Mouse (Mus musculus): ENCODE measurements around the gene Cdk19. TPM values are rescaled to one million over a fixed set of nuclear protein-coding genes. Genes with fewer than 3 reads are reported as not detected.
A peak's percentile ranks its signal among the peaks of the same experiment; 100 is the strongest.
"Not testable (repeated sequence)": the region's sequence is repeated elsewhere in the genome, so short reads cannot be mapped to it uniquely, and the experiment has no call there.

The Cdk19 gene
- 6.6 and 6.8 TPM in 2 replicates for polyA plus RNA-seq (2012; rRNA removed)

DNA sequence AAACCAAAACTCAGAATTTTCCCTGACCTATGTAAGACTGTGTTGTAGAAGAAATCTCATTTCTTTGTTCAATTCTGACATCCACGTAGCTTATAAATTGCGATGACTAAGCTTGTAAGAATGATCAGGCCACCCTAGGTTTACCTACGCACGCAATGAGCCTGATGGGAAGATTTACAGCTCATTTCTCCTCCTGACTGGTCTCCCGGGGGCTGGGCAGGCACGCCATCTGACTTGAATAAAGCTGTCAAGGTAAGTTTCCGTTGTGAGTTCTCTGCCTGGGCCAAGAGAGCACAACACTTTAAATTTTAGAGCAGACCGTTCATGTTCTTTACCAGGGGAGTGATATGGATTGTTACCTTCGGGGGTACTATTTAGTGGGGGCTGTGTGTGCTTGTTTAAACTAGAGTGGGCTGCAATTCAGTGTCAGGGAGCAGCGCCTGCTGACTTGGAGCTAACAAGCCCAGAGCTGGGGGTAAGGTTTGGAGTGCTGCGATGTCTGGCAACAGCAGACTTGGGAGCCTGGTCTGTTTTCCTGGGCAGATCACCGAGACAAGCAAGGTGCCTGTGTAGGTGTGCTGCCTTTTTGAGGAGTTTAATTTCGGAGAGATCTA, at the start of gene Cdk19:
Gene Cdk19 (plus strand): TSS at position 214 of the 614 bp plus-strand sequence.
- Histone ChIP-seq H3K4me3 (ENCODE audit: insufficient read depth, low read depth, low read length) (no peak within 1 kb of the TSS), H3K4me1 (ENCODE audit: control insufficient read depth, insufficient read depth, low read length) (no peaks in the 10 kb centered on the region), H3K27me3 (replicated peaks; ENCODE audit: control insufficient read depth, insufficient read depth, low read length) (no peaks in the 10 kb centered on the region), H3K27ac (ENCODE audit: insufficient read depth, low read depth, low read length) (no peak within 1 kb of the TSS), H3K36me3 (ENCODE audit: control insufficient read depth, insufficient read depth, low read length) (no peaks in the 10 kb centered on the region)
- WGBS = 34% methylated on average over 13 of the region's 13 CpGs
- TF ChIP-seq CTCF (conservative IDR thresholded peaks at IDR 0.05; ENCODE audit: insufficient read depth, insufficient read length, low read depth, low read length) = no peak
- no peak for TF ChIP-seq POLR2A (IDR thresholded peaks at IDR 0.05; ENCODE audit: low read depth, low read length)
- DNase-seq = no peak

DNA sequence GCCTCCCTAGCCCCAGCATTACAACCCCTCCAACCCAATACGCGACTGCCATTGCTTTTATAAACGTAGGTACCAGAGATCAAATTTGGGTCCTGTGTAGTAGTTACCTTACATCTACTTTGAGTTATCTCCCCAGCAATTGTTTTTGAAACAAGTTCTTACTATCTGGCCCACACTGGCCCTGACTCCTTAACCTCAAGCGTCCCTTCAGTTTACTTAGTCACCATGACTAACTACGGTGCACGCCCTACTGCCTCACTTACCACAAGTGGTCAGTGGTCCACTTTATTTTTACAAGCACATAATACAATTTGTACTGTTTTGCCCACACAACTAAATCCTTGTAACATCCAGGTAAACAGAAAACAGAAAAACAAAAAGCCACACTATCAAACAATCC, 46.7 kb upstream of the Cdk19 start:
- Histone ChIP-seq H3K36me3 (ENCODE audit: control insufficient read depth, insufficient read depth, low read length) (peaks cover 2% of the 10 kb centered on the region; the same call in 1 of the 2 replicates), H3K27ac (ENCODE audit: insufficient read depth, low read depth, low read length) (no peak overlapping the region), H3K4me3 (ENCODE audit: insufficient read depth, low read depth, low read length) (no peak overlapping the region), H3K27me3 (replicated peaks; ENCODE audit: control insufficient read depth, insufficient read depth, low read length) (no peaks in the 10 kb centered on the region), H3K4me1 (ENCODE audit: control insufficient read depth, insufficient read depth, low read length) (peaks cover 4% of the 10 kb centered on the region; the same call in 1 of the 2 replicates)
- TF ChIP-seq POLR2A (IDR thresholded peaks at IDR 0.05; ENCODE audit: low read depth, low read length) (no peak), CTCF (conservative IDR thresholded peaks at IDR 0.05; ENCODE audit: insufficient read depth, insufficient read length, low read depth, low read length) (no peak)
- 82% methylated on average over 6 of the region's 6 CpGs for WGBS
- no peak for DNase-seq

DNA sequence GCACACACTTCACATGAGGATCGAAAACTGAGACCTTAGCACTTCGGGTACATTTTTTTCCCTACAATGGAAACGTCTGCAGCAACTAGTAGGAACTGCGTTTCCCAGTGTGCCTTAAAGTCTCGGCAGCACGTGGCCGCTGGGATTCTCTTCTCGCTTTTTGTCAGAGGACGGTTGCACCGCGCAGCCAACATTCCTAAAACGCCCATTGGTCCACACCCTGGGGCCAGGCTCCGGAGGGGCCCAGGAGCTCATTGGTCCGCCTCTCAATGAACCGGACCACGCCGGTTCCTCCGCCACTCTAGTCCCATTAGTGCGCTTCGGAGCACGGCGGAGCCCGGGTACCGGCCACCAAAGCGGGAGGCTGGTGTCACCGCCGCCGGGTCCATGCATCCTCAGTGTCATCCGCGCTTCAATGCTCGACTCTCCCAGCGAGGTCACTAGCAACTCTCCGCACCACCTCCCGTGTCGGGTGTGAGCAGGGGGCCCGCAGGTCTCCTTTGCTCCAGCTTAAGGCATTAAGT, 38.7 kb upstream of the Cdk19 start:
- under 1% methylated on average over 36 of the region's 36 CpGs for WGBS
- no peaks in the 10 kb centered on the region for H3K27me3 ChIP-seq (replicated peaks; ENCODE audit: control insufficient read depth, insufficient read depth, low read length)
- peak; percentile 92 for DNase-seq
- H3K4me1 ChIP-seq (ENCODE audit: control insufficient read depth, insufficient read depth, low read length) = peaks cover 4% of the 10 kb centered on the region
- H3K27ac ChIP-seq (ENCODE audit: insufficient read depth, low read depth, low read length) = peak overlapping the region; percentile 22; the same call in 1 of the 2 replicates
- H3K4me3 ChIP-seq (ENCODE audit: insufficient read depth, low read depth, low read length) = peak overlapping the region; percentile 89
- peak; percentile 15 for TF ChIP-seq POLR2A (IDR thresholded peaks at IDR 0.05; ENCODE audit: low read depth, low read length)
- no peak for TF ChIP-seq CTCF (conservative IDR thresholded peaks at IDR 0.05; ENCODE audit: insufficient read depth, insufficient read length, low read depth, low read length)
- no peaks in the 10 kb centered on the region for H3K36me3 ChIP-seq (ENCODE audit: control insufficient read depth, insufficient read depth, low read length)

- WGBS = under 1% methylated on average over 85 of the region's 91 CpGs
- peak; percentile 52 for DNase-seq
- H3K27ac ChIP-seq (ENCODE audit: insufficient read depth, low read depth, low read length) = peak overlapping the region; percentile 22; the same call in 1 of the 2 replicates
Observed at GRCm38 (mm10) chr10:40301181-40302075, 37.9 kb upstream of the Cdk19 start.

DNA sequence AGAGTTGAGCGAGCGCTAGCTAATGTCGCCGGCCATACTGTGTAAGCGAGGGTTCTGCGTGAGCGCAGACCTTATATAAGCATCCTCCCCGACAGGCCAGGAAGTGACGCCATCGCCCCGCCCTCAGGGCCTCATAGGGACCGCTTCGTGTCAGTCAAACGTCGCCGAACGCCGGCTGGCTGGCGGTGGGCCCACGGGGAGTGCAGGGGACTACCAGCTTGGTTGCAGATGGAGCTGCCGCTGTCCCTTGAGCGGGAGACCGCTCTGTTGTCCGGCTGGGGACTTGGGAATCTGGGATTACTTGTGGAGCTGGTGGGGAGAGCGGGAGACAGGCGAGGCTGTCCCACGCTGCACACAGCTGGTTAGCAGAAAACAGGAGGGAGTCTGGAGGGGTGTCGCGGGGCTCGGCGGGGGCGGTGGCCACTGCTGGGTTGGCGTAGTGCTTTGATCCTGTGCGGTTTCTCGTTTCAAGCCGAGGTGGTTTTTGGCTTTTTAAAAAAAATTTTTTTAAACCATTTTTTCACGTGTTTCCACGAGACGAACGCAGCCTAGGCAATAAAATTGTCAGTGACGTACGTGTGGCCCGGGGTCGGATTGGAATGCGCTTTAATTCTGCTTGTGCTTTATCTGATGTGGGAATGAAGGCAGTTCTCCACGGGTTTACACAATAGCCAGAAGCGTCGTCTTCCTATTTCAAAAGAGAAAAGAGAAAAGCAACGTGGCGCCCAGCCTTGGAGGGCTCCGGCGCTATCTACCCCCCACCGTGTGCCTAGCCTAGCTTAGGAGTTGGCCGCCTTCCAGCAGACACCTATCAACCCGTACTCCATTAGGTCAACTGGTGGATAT, 37.0 kb upstream of the Cdk19 start, which contains the start of gene Amd1:
Gene Amd1 (minus strand): TSS at position 47 of the 846 bp plus-strand sequence.
- Histone ChIP-seq H3K4me1 (ENCODE audit: control insufficient read depth, insufficient read depth, low read length) (no peaks in the 10 kb centered on the region; the same call in 1 of the 2 replicates), H3K36me3 (ENCODE audit: control insufficient read depth, insufficient read depth, low read length) (no peaks in the 10 kb centered on the region), H3K27ac (ENCODE audit: insufficient read depth, low read depth, low read length) (peak within 1 kb of the TSS; percentile 71; the same call in 1 of the 2 replicates), H3K4me3 (ENCODE audit: insufficient read depth, low read depth, low read length) (peak within 1 kb of the TSS; percentile 96), H3K27me3 (replicated peaks; ENCODE audit: control insufficient read depth, insufficient read depth, low read length) (no peaks in the 10 kb centered on the region)
- peak; percentile 100 for DNase-seq
- TF ChIP-seq POLR2A (IDR thresholded peaks at IDR 0.05; ENCODE audit: low read depth, low read length) (peak; percentile 92), CTCF (conservative IDR thresholded peaks at IDR 0.05; ENCODE audit: insufficient read depth, insufficient read length, low read depth, low read length) (no peak)
- under 1% methylated on average over 55 of the region's 55 CpGs for WGBS

More at GRCm38 (mm10) chr10:40301181-40302075, 37.9 kb upstream of the Cdk19 start:
- H3K4me3 ChIP-seq (ENCODE audit: insufficient read depth, low read depth, low read length) = peak overlapping the region; percentile 89
- not testable (repeated sequence) for H3K27me3 ChIP-seq (replicated peaks; ENCODE audit: control insufficient read depth, insufficient read depth, low read length); H3K4me1 ChIP-seq (ENCODE audit: control insufficient read depth, insufficient read depth, low read length); H3K36me3 ChIP-seq (ENCODE audit: control insufficient read depth, insufficient read depth, low read length)

DNA sequence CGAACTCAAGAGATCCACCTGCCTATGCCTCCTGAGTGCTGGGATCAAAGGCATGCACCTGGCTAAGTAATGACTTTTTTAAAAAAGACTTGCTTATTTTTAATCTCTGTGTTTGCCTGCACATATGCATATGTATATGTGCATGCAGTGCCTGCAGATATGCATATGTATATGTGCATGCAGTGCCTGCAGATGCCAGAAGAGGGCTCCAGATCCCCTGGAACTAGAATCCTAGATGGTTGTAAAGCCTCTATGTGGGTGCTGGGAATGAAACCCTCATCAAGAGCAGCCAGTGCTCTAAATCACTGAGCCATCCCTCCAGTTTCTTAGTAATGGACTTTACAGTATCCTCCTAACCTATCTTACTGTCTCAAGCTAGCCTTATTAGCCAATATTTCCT, 33.4 kb upstream of the Cdk19 start:
- TF ChIP-seq POLR2A (IDR thresholded peaks at IDR 0.05; ENCODE audit: low read depth, low read length) = no peak
- TF ChIP-seq CTCF (conservative IDR thresholded peaks at IDR 0.05; ENCODE audit: insufficient read depth, insufficient read length, low read depth, low read length) = no peak
- H3K4me3 ChIP-seq (ENCODE audit: insufficient read depth, low read depth, low read length) = no peak overlapping the region
- no peaks in the 10 kb centered on the region for H3K36me3 ChIP-seq (ENCODE audit: control insufficient read depth, insufficient read depth, low read length)
- no peak overlapping the region for H3K27ac ChIP-seq (ENCODE audit: insufficient read depth, low read depth, low read length)
- H3K27me3 ChIP-seq (replicated peaks; ENCODE audit: control insufficient read depth, insufficient read depth, low read length) = no peaks in the 10 kb centered on the region
- 89% methylated on average over 1 of the region's 1 CpGs for WGBS
- no peaks in the 10 kb centered on the region for H3K4me1 ChIP-seq (ENCODE audit: control insufficient read depth, insufficient read depth, low read length)
- DNase-seq = no peak

Data from kidney, adult 2 months (tissue).